Mouse (Mus musculus): ENCODE data around the gene Rgs10.

- TF ChIP-seq EP300 (IDR thresholded peaks at IDR 0.05; ENCODE audit: low read depth) (0 out of 2 replicates have a peak, but pooled peaks have one; percentile 8), CTCF (IDR thresholded peaks at IDR 0.05; ENCODE audit: low read depth) (no peak)
Observed at GRCm38 (mm10) chr7:128459791-128460130, 41.2 kb upstream of the Rgs10 start.
